Mouse (Mus musculus) heart, embryonic 11.5 days (tissue): Measurements from ENCODE around the gene Olfr91. TPM values are rescaled to one million over a fixed set of nuclear protein-coding genes. Genes with fewer than 3 reads are reported as not detected.

ENCODE experiments used
- ATAC-seq: fragments of 200-750 bp; cut with Nextera tagmentation; replicated peaks from 2 replicates; pipeline ENCODE4 v1.8.0; 2017; ENCODE audit warnings: moderate library complexity; ENCODE audit not compliant: insufficient number of reproducible peaks, low FRiP score, low TSS enrichment
- H3K27ac ChIP-seq: fragments of 300-500 bp; sonication (generic); 2 replicates; pipeline ENCODE4 v1.5.1; 2014; ENCODE audit warnings: mild to moderate bottlenecking, low read depth, low read length
- H3K27me3 ChIP-seq: fragments of 300-500 bp; sonication (generic); 2 replicates; pipeline ENCODE4 v1.6.1; 2014; ENCODE audit warnings: mild to moderate bottlenecking, low read length, mixed read lengths; ENCODE audit not compliant: control insufficient read depth, insufficient read depth
- H3K36me3 ChIP-seq: fragments of 300-500 bp; sonication (generic); 2 replicates; pipeline ENCODE4 v1.6.1; 2014; ENCODE audit warnings: mild to moderate bottlenecking, low read length, moderate library complexity, mixed read lengths; ENCODE audit not compliant: control insufficient read depth, insufficient read depth
- H3K4me1 ChIP-seq: fragments of 300-500 bp; sonication (generic); 2 replicates; pipeline ENCODE4 v1.6.1; 2014; ENCODE audit warnings: low read length; ENCODE audit not compliant: control insufficient read depth, insufficient read depth
- H3K4me2 ChIP-seq: fragments of 300-500 bp; sonication (generic); 2 replicates; pipeline ENCODE4 v1.6.1; 2014; ENCODE audit warnings: mild to moderate bottlenecking, moderate library complexity
- H3K4me3 ChIP-seq: fragments of 300-500 bp; sonication (generic); 2 replicates; pipeline ENCODE4 v1.5.1; 2014; ENCODE audit warnings: low read depth, low read length
- H3K9ac ChIP-seq: fragments of 300-500 bp; sonication (generic); 2 replicates; pipeline ENCODE4 v1.6.1; 2014; ENCODE audit warnings: mild to moderate bottlenecking, low read depth, low read length, moderate library complexity
- H3K9me3 ChIP-seq: fragments of 300-500 bp; sonication (generic); replicated peaks from 2 replicates; pipeline ENCODE4 v1.6.1; 2016; ENCODE audit warnings: low read length; ENCODE audit not compliant: control insufficient read depth
- WGBS: fragments of 180-500 bp; shearing (Covaris S2); extraction: QIAGEN DNeasy Blood & Tissue Kit; methylation state at CpG from one replicate; pipeline ENCODE4 v1.1.7; 2014; ENCODE audit not compliant: insufficient replicate concordance; 5-methylcytosine and 5-hydroxymethylcytosine counted together
- polyA plus RNA-seq: library from polyadenylated mRNA; unstranded; fragments of >200 nt; fragmentation: Nextera tagmentation; extraction: Ambion mirVana; gene quantifications from 2 replicates; pipeline ENCODE4 v1.2.1, GENCODE M21; 2014

Olfr91 gene
- polyA plus RNA-seq, 1 experiment from 2014 or later, result not detected

GRCm38 (mm10) chr17:37081659-37082058, 16.4 kb downstream of the Olfr91 start:
- Histone ChIP-seq H3K4me2 (no peak overlapping the region), H3K27me3 (no peaks in the 10 kb centered on the region), H3K27ac (no peak overlapping the region), H3K9me3 (no peaks in the 10 kb centered on the region), H3K9ac (no peak overlapping the region), H3K4me1 (no peaks in the 10 kb centered on the region), H3K36me3 (no peaks in the 10 kb centered on the region), H3K4me3 (no peak overlapping the region)
- no peak for ATAC-seq
- WGBS, result 86% methylated on average over 4 of the region's 4 CpGs

GRCm38 (mm10) chr17:37080119-37080518, 18.0 kb downstream of the Olfr91 start:
- no peak overlapping the region for H3K4me2 ChIP-seq
- ATAC-seq, result no peak
- H3K27me3 ChIP-seq, result no peaks in the 10 kb centered on the region
- no peaks in the 10 kb centered on the region for H3K4me1 ChIP-seq
- H3K27ac ChIP-seq, result no peak overlapping the region
- H3K9me3 ChIP-seq, result no peaks in the 10 kb centered on the region
- WGBS, result 17% methylated on average over 5 of the region's 5 CpGs
- no peaks in the 10 kb centered on the region; the same call in 1 of the 2 replicates for H3K36me3 ChIP-seq
- H3K4me3 ChIP-seq, result no peak overlapping the region
- no peak overlapping the region for H3K9ac ChIP-seq

GRCm38 (mm10) chr17:37078990-37079389, 19.1 kb downstream of the Olfr91 start:
- Histone ChIP-seq H3K4me2 (no peak overlapping the region), H3K36me3 (no peaks in the 10 kb centered on the region; the same call in 1 of the 2 replicates), H3K4me1 (no peaks in the 10 kb centered on the region), H3K9ac (no peak overlapping the region), H3K9me3 (no peaks in the 10 kb centered on the region), H3K27me3 (no peaks in the 10 kb centered on the region), H3K4me3 (no peak overlapping the region), H3K27ac (no peak overlapping the region)
- no peak for ATAC-seq
- 30% methylated on average over 2 of the region's 2 CpGs for WGBS

- Histone ChIP-seq H3K9ac (no peak overlapping the region), H3K27me3 (no peaks in the 10 kb centered on the region), H3K27ac (no peak overlapping the region), H3K4me1 (no peaks in the 10 kb centered on the region), H3K4me3 (no peak overlapping the region), H3K4me2 (no peak overlapping the region), H3K36me3 (no peaks in the 10 kb centered on the region; the same call in 1 of the 2 replicates), H3K9me3 (no peaks in the 10 kb centered on the region)
- 35% methylated on average over 1 of the region's 1 CpGs for WGBS
- ATAC-seq, result no peak
Measured at GRCm38 (mm10) chr17:37078193-37078592, 19.9 kb downstream of the Olfr91 start.

- no peaks in the 10 kb centered on the region for H3K27me3 ChIP-seq
- H3K9me3 ChIP-seq, result no peaks in the 10 kb centered on the region
- no peak overlapping the region for H3K4me2 ChIP-seq
- H3K4me1 ChIP-seq, result no peaks in the 10 kb centered on the region
- H3K36me3 ChIP-seq, result no peaks in the 10 kb centered on the region; the same call in 1 of the 2 replicates
- no peak overlapping the region for H3K9ac ChIP-seq
- ATAC-seq, result no peak
- no peak overlapping the region for H3K27ac ChIP-seq
- H3K4me3 ChIP-seq, result no peak overlapping the region
- WGBS, result 60% methylated on average over 2 of the region's 2 CpGs
Measured at GRCm38 (mm10) chr17:37075766-37076165, 22.3 kb downstream of the Olfr91 start.

- Histone ChIP-seq H3K9ac (no peak overlapping the region), H3K4me1 (no peaks in the 10 kb centered on the region), H3K9me3 (no peaks in the 10 kb centered on the region), H3K4me3 (no peak overlapping the region), H3K36me3 (peaks cover 4% of the 10 kb centered on the region; the same call in 1 of the 2 replicates), H3K4me2 (no peak overlapping the region), H3K27me3 (no peaks in the 10 kb centered on the region), H3K27ac (no peak overlapping the region)
- 85% methylated on average over 6 of the region's 6 CpGs for WGBS
- no peak for ATAC-seq
Measured at GRCm38 (mm10) chr17:37075181-37075580, 22.9 kb downstream of the Olfr91 start.

- H3K4me2 ChIP-seq, result no peak overlapping the region
- no peak overlapping the region for H3K9ac ChIP-seq
- H3K27ac ChIP-seq, result no peak overlapping the region
- no peaks in the 10 kb centered on the region for H3K27me3 ChIP-seq
- no peaks in the 10 kb centered on the region for H3K9me3 ChIP-seq
- no peaks in the 10 kb centered on the region for H3K4me1 ChIP-seq
- H3K4me3 ChIP-seq, result no peak overlapping the region
- no peak for ATAC-seq
- H3K36me3 ChIP-seq, result peaks cover 13% of the 10 kb centered on the region
- 61% methylated on average over 11 of the region's 11 CpGs for WGBS
Measured at GRCm38 (mm10) chr17:37072730-37073276, 25.3 kb downstream of the Olfr91 start.

- ATAC-seq, result no peak
- 75% methylated on average over 12 of the region's 12 CpGs for WGBS
- no peak overlapping the region for H3K4me2 ChIP-seq
- H3K36me3 ChIP-seq, result peaks cover 15% of the 10 kb centered on the region
- H3K4me1 ChIP-seq, result no peaks in the 10 kb centered on the region
- no peak overlapping the region for H3K27ac ChIP-seq
- H3K9ac ChIP-seq, result no peak overlapping the region
- H3K27me3 ChIP-seq, result no peaks in the 10 kb centered on the region
- no peak overlapping the region for H3K4me3 ChIP-seq
- H3K9me3 ChIP-seq, result no peaks in the 10 kb centered on the region
Measured at GRCm38 (mm10) chr17:37072080-37072729, 25.9 kb downstream of the Olfr91 start.

GRCm38 (mm10) chr17:37070121-37070520, 28.0 kb downstream of the Olfr91 start:
- Histone ChIP-seq H3K4me2 (no peak overlapping the region), H3K9me3 (no peaks in the 10 kb centered on the region), H3K4me1 (no peaks in the 10 kb centered on the region), H3K36me3 (peaks cover 22% of the 10 kb centered on the region), H3K4me3 (no peak overlapping the region), H3K27me3 (no peaks in the 10 kb centered on the region), H3K27ac (no peak overlapping the region), H3K9ac (no peak overlapping the region)
- 84% methylated on average over 8 of the region's 8 CpGs for WGBS
- ATAC-seq, result no peak
